Mouse (Mus musculus) CH12.LX (cell line): ENCODE results near the gene Borcs8. TPM values are rescaled to one million over a fixed set of nuclear protein-coding genes. Genes with fewer than 3 reads are reported as not detected.

Experiments used
- DNase-seq: peaks from one replicate; pipeline ENCODE4 v3.0.0-alpha.2; 2013; ENCODE audit errors: extremely low read depth
- H3K27ac ChIP-seq: 2 replicates; pipeline ENCODE4 v1.5.1; 2012; ENCODE audit warnings: low read depth, mild to moderate bottlenecking, control low read depth, moderate library complexity; ENCODE audit not compliant: insufficient read depth
- H3K27me3 ChIP-seq: replicated peaks from 2 replicates; pipeline ENCODE3; 2012; ENCODE audit warnings: inconsistent platforms
- H3K36me3 ChIP-seq, 2 experiments: replicated peaks in 1 of 2; 2 replicates each; pipeline versions ENCODE3 to v1.6.1; 2012; ENCODE audit warnings: inconsistent platforms in 1 of 2, low read length in 1 of 2, mild to moderate bottlenecking in 1 of 2, mixed read lengths in 1 of 2, moderate library complexity in 1 of 2; ENCODE audit not compliant: control insufficient read depth in 1 of 2, insufficient read depth in 1 of 2
- H3K4me1 ChIP-seq, 2 experiments: 2 replicates each; pipeline ENCODE4 v1.6.1; 2012; ENCODE audit warnings: inconsistent platforms in 1 of 2, moderate library complexity in 1 of 2; ENCODE audit not compliant: insufficient read depth in 2 of 2, control insufficient read depth in 1 of 2
- H3K4me2 ChIP-seq: 2 replicates; pipeline ENCODE4 v1.6.1; 2012; ENCODE audit warnings: low read depth, mild to moderate bottlenecking, control low read depth; ENCODE audit not compliant: poor library complexity, insufficient read depth, severe bottlenecking
- H3K4me3 ChIP-seq, 3 experiments: fragments of 150-350 bp in 1 of 3; sonication (generic) in 1 of 3; replicated peaks in 1 of 3; 2 replicates each; pipeline versions ENCODE3 to v1.5.1; 2011 to 2012; ENCODE audit warnings: low read depth in 2 of 3, low read length in 2 of 3, mild to moderate bottlenecking in 2 of 3, moderate library complexity in 2 of 3, control low read depth in 1 of 3, improper control_type of control experiment in 1 of 3, inconsistent platforms in 1 of 3, mixed read lengths in 1 of 3; ENCODE audit not compliant: poor library complexity in 1 of 3
- H3K79me2 ChIP-seq: replicated peaks from 2 replicates; pipeline ENCODE4 v1.6.1; 2012; ENCODE audit warnings: mild to moderate bottlenecking, moderate library complexity; ENCODE audit not compliant: control insufficient read depth, poor library complexity, insufficient read depth, severe bottlenecking; ENCODE audit errors: extremely low read depth
- H3K9ac ChIP-seq: 2 replicates; pipeline ENCODE4 v1.6.1; 2012; ENCODE audit warnings: low read depth, mild to moderate bottlenecking, control low read depth, moderate library complexity; ENCODE audit not compliant: insufficient read depth
- H3K9me3 ChIP-seq: replicated peaks from 2 replicates; pipeline ENCODE3; 2012; ENCODE audit warnings: low read length, inconsistent platforms, mixed read lengths
- BHLHE40 ChIP-seq: IDR thresholded peaks from 2 replicates; pipeline ENCODE4 v1.6.1; 2011; ENCODE audit warnings: mild to moderate bottlenecking, low read depth, low read length, improper control_type of control experiment
- CHD1 ChIP-seq: IDR thresholded peaks from 2 replicates; pipeline ENCODE4 v1.6.1; 2012; ENCODE audit warnings: low read depth, low read length, improper control_type of control experiment, inconsistent platforms
- CHD2 ChIP-seq: IDR thresholded peaks from 2 replicates; pipeline ENCODE4 v1.6.1; 2011; ENCODE audit warnings: low read length, improper control_type of control experiment
- CTCF ChIP-seq, 2 experiments: IDR thresholded peaks in 1 of 2; conservative IDR thresholded peaks in 1 of 2; 2 replicates each; pipeline ENCODE4 v1.5.1; 2011 to 2012; ENCODE audit warnings: low read depth in 2 of 2, low read length in 2 of 2, improper control_type of control experiment in 1 of 2, inconsistent platforms in 1 of 2, mild to moderate bottlenecking in 1 of 2, moderate library complexity in 1 of 2
- E2F4 ChIP-seq: IDR thresholded peaks from 2 replicates; pipeline ENCODE4 v1.6.1; 2011; ENCODE audit warnings: low read depth, low read length, improper control_type of control experiment; ENCODE audit not compliant: insufficient replicate concordance
- ELF1 ChIP-seq: IDR thresholded peaks from 2 replicates; pipeline ENCODE4 v1.6.1; 2014; ENCODE audit warnings: low read depth, mild to moderate bottlenecking, inconsistent platforms, low read length, improper control_type of control experiment
- EP300 ChIP-seq: IDR thresholded peaks from 2 replicates; pipeline ENCODE4 v1.6.1; 2011; ENCODE audit warnings: low read length, improper control_type of control experiment
- ETS1 ChIP-seq: conservative IDR thresholded peaks from 2 replicates; pipeline ENCODE4 v1.6.1; 2012; ENCODE audit warnings: low read depth, mild to moderate bottlenecking, inconsistent platforms, low read length, improper control_type of control experiment, moderate library complexity
- GABPA ChIP-seq: IDR thresholded peaks from 2 replicates; pipeline ENCODE4 v1.6.1; 2012; ENCODE audit warnings: low read depth, low read length, improper control_type of control experiment, inconsistent platforms; ENCODE audit not compliant: insufficient replicate concordance
- HCFC1 ChIP-seq: IDR thresholded peaks from 2 replicates; pipeline ENCODE4 v1.6.1; 2012; ENCODE audit warnings: low read depth, mild to moderate bottlenecking, inconsistent platforms, low read length, improper control_type of control experiment
- IRF4 ChIP-seq: IDR thresholded peaks from 2 replicates; pipeline ENCODE4 v1.6.1; 2014; ENCODE audit warnings: low read depth, mild to moderate bottlenecking, inconsistent platforms, low read length, improper control_type of control experiment
- JUN ChIP-seq: IDR thresholded peaks from 2 replicates; pipeline ENCODE4 v1.6.1; 2011; ENCODE audit warnings: low read depth, mild to moderate bottlenecking, low read length, improper control_type of control experiment, moderate library complexity; ENCODE audit not compliant: insufficient read depth
- JUND ChIP-seq: conservative IDR thresholded peaks from 2 replicates; pipeline ENCODE4 v1.6.1; 2011; ENCODE audit warnings: low read depth, low read length, improper control_type of control experiment
- KAT2A ChIP-seq: IDR thresholded peaks from 2 replicates; pipeline ENCODE4 v1.6.1; 2012; ENCODE audit warnings: low read length, improper control_type of control experiment, inconsistent platforms; ENCODE audit not compliant: insufficient replicate concordance
- MAFK ChIP-seq: IDR thresholded peaks from 2 replicates; pipeline ENCODE4 v1.6.1; 2011; ENCODE audit warnings: low read length, improper control_type of control experiment; ENCODE audit not compliant: insufficient replicate concordance
- MAX ChIP-seq: IDR thresholded peaks from 2 replicates; pipeline ENCODE4 v1.6.1; 2011; ENCODE audit warnings: low read length, improper control_type of control experiment
- MAZ ChIP-seq: IDR thresholded peaks from 2 replicates; pipeline ENCODE4 v1.6.1; 2012; ENCODE audit warnings: low read depth, mild to moderate bottlenecking, inconsistent platforms, low read length, improper control_type of control experiment, moderate library complexity
- MEF2A ChIP-seq: IDR thresholded peaks from 2 replicates; pipeline ENCODE4 v1.6.1; 2014; ENCODE audit warnings: low read depth, mild to moderate bottlenecking, inconsistent platforms, low read length, improper control_type of control experiment, borderline replicate concordance
- MXI1 ChIP-seq: IDR thresholded peaks from 2 replicates; pipeline ENCODE4 v1.6.1; 2011; ENCODE audit warnings: mild to moderate bottlenecking, low read depth, low read length, improper control_type of control experiment
- MYC ChIP-seq: IDR thresholded peaks from 2 replicates; pipeline ENCODE4 v1.6.1; 2011; ENCODE audit warnings: low read depth, mild to moderate bottlenecking, improper control_type of control experiment, low read length
- NELFE ChIP-seq: IDR thresholded peaks from 2 replicates; pipeline ENCODE4 v1.6.1; 2011; ENCODE audit warnings: low read depth, low read length, improper control_type of control experiment
- NRF1 ChIP-seq: IDR thresholded peaks from 2 replicates; pipeline ENCODE4 v1.6.1; 2014; ENCODE audit warnings: low read depth, mild to moderate bottlenecking, inconsistent platforms, low read length, improper control_type of control experiment, moderate library complexity
- PAX5 ChIP-seq: IDR thresholded peaks from 2 replicates; pipeline ENCODE4 v1.6.1; 2012; ENCODE audit warnings: low read length, inconsistent platforms, mixed read lengths
- POLR2A ChIP-seq: IDR thresholded peaks from 2 replicates; pipeline ENCODE4 v1.6.1; 2011; ENCODE audit warnings: low read depth, mild to moderate bottlenecking, improper control_type of control experiment, low read length
- POLR2AphosphoS2 ChIP-seq: IDR thresholded peaks from 2 replicates; pipeline ENCODE4 v1.6.1; 2011; ENCODE audit warnings: low read depth, low read length, improper control_type of control experiment
- RAD21 ChIP-seq: IDR thresholded peaks from 2 replicates; pipeline ENCODE4 v1.6.1; 2011; ENCODE audit warnings: low read depth, mild to moderate bottlenecking, low read length, improper control_type of control experiment, moderate library complexity
- RCOR1 ChIP-seq: conservative IDR thresholded peaks from 2 replicates; pipeline ENCODE4 v1.6.1; 2012; ENCODE audit warnings: low read depth, mild to moderate bottlenecking, inconsistent platforms, low read length, improper control_type of control experiment
- SIN3A ChIP-seq: IDR thresholded peaks from 2 replicates; pipeline ENCODE4 v1.6.1; 2012; ENCODE audit warnings: low read length, improper control_type of control experiment, inconsistent platforms
- SMC3 ChIP-seq: IDR thresholded peaks from 2 replicates; pipeline ENCODE4 v1.6.1; 2011; ENCODE audit warnings: low read depth, low read length, improper control_type of control experiment
- TBP ChIP-seq: conservative IDR thresholded peaks from 2 replicates; pipeline ENCODE4 v1.6.1; 2011; ENCODE audit warnings: low read depth, low read length, improper control_type of control experiment
- TCF12 ChIP-seq: IDR thresholded peaks from 2 replicates; pipeline ENCODE4 v1.6.1; 2014; ENCODE audit warnings: low read depth, mild to moderate bottlenecking, inconsistent platforms, low read length, improper control_type of control experiment
- UBTF ChIP-seq: IDR thresholded peaks from 2 replicates; pipeline ENCODE4 v1.6.1; 2012; ENCODE audit warnings: low read depth, mild to moderate bottlenecking, inconsistent platforms, low read length, improper control_type of control experiment, moderate library complexity
- USF1 ChIP-seq: IDR thresholded peaks from 2 replicates; pipeline ENCODE4 v1.6.1; 2014; ENCODE audit warnings: low read depth, mild to moderate bottlenecking, inconsistent platforms, low read length, improper control_type of control experiment
- USF2 ChIP-seq: conservative IDR thresholded peaks from 2 replicates; pipeline ENCODE4 v1.6.1; 2011; ENCODE audit warnings: low read depth, low read length, improper control_type of control experiment
- ZC3H11A ChIP-seq: IDR thresholded peaks from 2 replicates; pipeline ENCODE4 v1.6.1; 2012; ENCODE audit warnings: low read depth, mild to moderate bottlenecking, inconsistent platforms, low read length, improper control_type of control experiment
- ZKSCAN1 ChIP-seq: IDR thresholded peaks from 2 replicates; pipeline ENCODE4 v1.6.1; 2012; ENCODE audit warnings: low read depth, inconsistent platforms, low read length, improper control_type of control experiment, borderline replicate concordance
- ZMIZ1 ChIP-seq: IDR thresholded peaks from 2 replicates; pipeline ENCODE4 v1.6.1; 2012; ENCODE audit warnings: low read depth, mild to moderate bottlenecking, inconsistent platforms, low read length, improper control_type of control experiment
- ZNF384 ChIP-seq: IDR thresholded peaks from 2 replicates; pipeline ENCODE4 v1.6.1; 2012; ENCODE audit warnings: low read depth, low read length, improper control_type of control experiment, inconsistent platforms
- dilution Hi-C: fragments of 300-500 bp; cut with MboI; formaldehyde crosslinking; loops from 2 replicates; pipeline ENCODE4 v1.14.3; 2020; ENCODE audit warnings: low sequenced_read_pairs; ENCODE audit not compliant: extremely low pct_unique_long_range_greater_than_20kb, extremely low pct_ligation_motif_present
- in situ Hi-C: fragments of 300-500 bp; cut with MboI; formaldehyde crosslinking; loops from 3 replicates; pipeline ENCODE4 v1.14.3; 2019; ENCODE audit warnings: low sequenced_read_pairs, low pct_ligation_motif_present, low pct_unique_long_range_greater_than_20kb, mixed read lengths
- polyA plus RNA-seq: library from polyadenylated mRNA; unstranded; fragments of >175 nt; gene quantifications from 2 replicates; pipeline ENCODE4 v1.2.1, GENCODE M21; 2012; ENCODE audit warnings: low read depth; ENCODE audit not compliant: insufficient read length
- total RNA-seq, 2 experiments: library from RNA; depleted of rRNA; stranded (reverse); fragments of 300-350 nt in 1 of 2; fragments of >200 nt in 1 of 2; gene quantifications; 2 replicates each; pipeline ENCODE4 v1.2.3; 2012 to 2014

Borcs8 gene
- total and polyA plus RNA-seq, 3 experiments, result 22.2 to 56.4 (median 44.0) TPM

- peak; percentile 96 for DNase-seq
- H3K36me3 ChIP-seq, result peaks cover 25 to 31% of the 10 kb centered on the region in 2 experiments
- in situ Hi-C loops, result no loop called here
- H3K79me2 ChIP-seq, result peaks cover 51% of the 10 kb centered on the region
- H3K4me2 ChIP-seq, result peak overlapping the region; percentile 64
- H3K4me3 ChIP-seq, result peak overlapping the region; percentile 66 to 90 (median 68)
- peak overlapping the region; percentile 92 for H3K9ac ChIP-seq
- H3K27me3 ChIP-seq, result no peaks in the 10 kb centered on the region
- dilution Hi-C loops, result no loop called here
- TF ChIP-seq MAZ, result peak; percentile 49; the same call in 1 of the 2 replicates
- TF ChIP-seq JUND, result no peak
- TF ChIP-seq MAX, result peak; percentile 55
- TF ChIP-seq TBP, result peak; percentile 94
- TF ChIP-seq MYC, result 0 out of 2 replicates have a peak, but pooled peaks have one; percentile 36
- peak; percentile 80 for TF ChIP-seq MXI1
- peak; percentile 32; the same call in 1 of the 2 replicates for TF ChIP-seq CHD2
- TF ChIP-seq RAD21, result no peak
- TF ChIP-seq CTCF (conservative IDR thresholded peaks at IDR 0.05 in 1 of 2, IDR thresholded peaks at IDR 0.05 in 1 of 2; ENCODE audit: low read depth in 2 of 2, low read length in 2 of 2), result no peak
- no peak for TF ChIP-seq SMC3
- TF ChIP-seq MEF2A, result peak; percentile 60; the same call in 1 of the 2 replicates
- TF ChIP-seq ELF1, result 0 out of 2 replicates have a peak, but pooled peaks have one; percentile 45
- no peak for TF ChIP-seq MAFK
- no peak for TF ChIP-seq ZNF384
- peak; percentile 99 for TF ChIP-seq ZMIZ1
- no peak for TF ChIP-seq BHLHE40
- peak; percentile 72 for TF ChIP-seq IRF4
- TF ChIP-seq E2F4, result peak; percentile 94; the same call in 1 of the 2 replicates
- no peak for TF ChIP-seq PAX5
- TF ChIP-seq ZC3H11A, result no peak
- TF ChIP-seq RCOR1, result no peak
- TF ChIP-seq CHD1, result 0 out of 2 replicates have a peak, but pooled peaks have one; percentile 51
- TF ChIP-seq ZKSCAN1, result no peak
- TF ChIP-seq JUN, result no peak
- TF ChIP-seq EP300, result no peak
- peak; percentile 46; the same call in 1 of the 2 replicates for TF ChIP-seq ETS1
- peak; percentile 63 for TF ChIP-seq SIN3A
- TF ChIP-seq NRF1, result peak; percentile 74
- TF ChIP-seq POLR2AphosphoS2, result peak; percentile 96; the same call in 1 of the 2 replicates
- TF ChIP-seq USF1, result no peak
- TF ChIP-seq GABPA, result no peak
- no peak for TF ChIP-seq USF2
- TF ChIP-seq TCF12, result peak; percentile 98
- 0 out of 2 replicates have a peak, but pooled peaks have one; percentile 30 for TF ChIP-seq KAT2A
- peak; percentile 28; the same call in 1 of the 2 replicates for TF ChIP-seq HCFC1
- peak; percentile 99 for TF ChIP-seq POLR2A
- TF ChIP-seq NELFE, result peak; percentile 99
- TF ChIP-seq UBTF, result no peak
- peak overlapping the region; percentile 76 for H3K27ac ChIP-seq
- peaks cover 41 to 59% of the 10 kb centered on the region in 2 experiments for H3K4me1 ChIP-seq
- H3K9me3 ChIP-seq, result peaks cover 5% of the 10 kb centered on the region
Measured at GRCm38 (mm10) chr8:70152537-70153257, 13.4 kb downstream of the Borcs8 start.
